Comparison of ENCODE assay signal across 17 mouse cellular contexts in the genomic region with DNA sequence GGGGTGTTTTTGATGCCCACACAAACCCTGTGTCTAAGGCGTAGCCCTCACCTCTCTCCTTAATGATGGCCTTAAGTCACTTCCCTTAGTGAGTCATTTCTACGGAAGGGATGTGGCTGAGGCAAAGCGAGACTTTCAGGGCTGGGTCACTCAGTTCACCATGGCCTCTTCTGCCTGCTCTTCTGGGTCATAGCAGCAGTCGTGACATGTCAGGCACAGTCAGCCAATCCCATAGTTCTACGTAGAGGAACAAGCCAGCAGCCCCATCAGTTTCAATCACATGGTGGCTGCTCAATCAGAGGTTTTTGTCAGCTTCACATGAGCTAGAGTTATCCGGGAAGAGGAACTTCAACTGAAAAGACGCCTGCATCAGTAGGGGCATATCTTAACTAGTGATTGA.
A peak's percentile ranks its signal among the peaks of the same experiment; 100 is the strongest.
DNase-seq lines count a peak whose midpoint lies in the region; ATAC-seq and TF ChIP-seq lines count a peak whose summit lies in the region.
"Had no signal": no experiment of that assay in that cellular context is flagged by ENCODE, and none has a peak within 500 bp of the region (broad histone marks: within the 10 kb centered on the region; RNA-seq: fewer than 3 reads in every experiment).

No protein-coding gene starts in this region.

- no peaks in the 10 kb centered on the region for H3K27me3 ChIP-seq in liver, postnatal 0 days (ENCODE audit: insufficient read depth, low read length)
- H3K27me3 ChIP-seq in liver, embryonic 12.5 days (replicated peaks): peaks cover 61% of the 10 kb centered on the region
- no peaks in the 10 kb centered on the region for H3K27me3 ChIP-seq in kidney, embryonic 16.5 days (ENCODE audit: insufficient read depth, low read length)
- H3K27me3 ChIP-seq: embryonic facial prominence, embryonic 15.5 days; forebrain, embryonic 12.5 days; hindbrain, embryonic 15.5 days had no signal

- H3K9ac ChIP-seq in liver, postnatal 0 days (replicated peaks): no peak overlapping the region
- H3K9ac ChIP-seq in liver, embryonic 12.5 days: no peak overlapping the region
- no peak overlapping the region for H3K9ac ChIP-seq in kidney, embryonic 16.5 days (replicated peaks; ENCODE audit: low read length)
- H3K9ac ChIP-seq: embryonic facial prominence, embryonic 15.5 days; forebrain, embryonic 12.5 days; hindbrain, embryonic 15.5 days; liver, embryonic 14.5 days had no signal

- intact Hi-C loops in left cerebral cortex, postnatal 4 days (cut with DNase I): no loop called here

- no peak overlapping the region for H3K27ac ChIP-seq in liver, postnatal 0 days (ENCODE audit: low read depth)
- H3K27ac ChIP-seq in liver, embryonic 12.5 days: no peak overlapping the region
- H3K27ac ChIP-seq in kidney, embryonic 16.5 days (ENCODE audit: low read length): no peak overlapping the region
- H3K27ac ChIP-seq: embryonic facial prominence, embryonic 15.5 days; forebrain, embryonic 12.5 days; hindbrain, embryonic 15.5 days; liver, embryonic 14.5 days had no signal

- DNase-seq in liver, postnatal 0 days: no peak
- peak; percentile 26 to 39 for DNase-seq in natural killer cell, adult 2 months (ENCODE audit: low spot score in 2 of 2)
- no peak for DNase-seq in left cerebral cortex, postnatal 4 days
- no peak for DNase-seq in cerebellum, postnatal 25 days
- DNase-seq: cerebellum, adult 18-20 months; kidney, adult 18-20 months; kidney, postnatal 36 days; spleen, adult 18-20 months had no signal

- no peak overlapping the region for H3K4me2 ChIP-seq in liver, postnatal 0 days (ENCODE audit: low read depth, low read length)
- no peak overlapping the region for H3K4me2 ChIP-seq in liver, embryonic 12.5 days
- no peak overlapping the region for H3K4me2 ChIP-seq in kidney, embryonic 16.5 days (replicated peaks; ENCODE audit: low read depth, low read length)
- H3K4me2 ChIP-seq: embryonic facial prominence, embryonic 15.5 days; forebrain, embryonic 12.5 days; hindbrain, embryonic 15.5 days had no signal

- TF ChIP-seq EP300 in liver, postnatal 0 days (IDR thresholded peaks at IDR 0.05; ENCODE audit: low read depth): no peak

- 42% methylated on average over 7 of the region's 7 CpGs for WGBS in liver, postnatal 0 days (ENCODE audit: insufficient replicate concordance)
- WGBS in liver, embryonic 12.5 days (ENCODE audit: insufficient replicate concordance): 32% methylated on average over 7 of the region's 7 CpGs
- WGBS in kidney, embryonic 16.5 days: 74% methylated on average over 7 of the region's 7 CpGs

- H3K9me3 ChIP-seq in liver, postnatal 0 days (ENCODE audit: low read length): no peaks in the 10 kb centered on the region
- H3K9me3 ChIP-seq in liver, embryonic 12.5 days (replicated peaks): 0 out of 2 replicates have a peak, but pooled peaks cover 3% of the 10 kb centered on the region
- peaks cover 5% of the 10 kb centered on the region for H3K9me3 ChIP-seq in kidney, embryonic 16.5 days (ENCODE audit: low read length)
- H3K9me3 ChIP-seq: embryonic facial prominence, embryonic 15.5 days; forebrain, embryonic 12.5 days; hindbrain, embryonic 15.5 days had no signal

- no peak overlapping the region for H3K4me3 ChIP-seq in liver, postnatal 0 days (ENCODE audit: low read depth, low read length)
- no peak overlapping the region for H3K4me3 ChIP-seq in liver, embryonic 12.5 days
- no peak overlapping the region for H3K4me3 ChIP-seq in kidney, embryonic 16.5 days (ENCODE audit: low read length)
- H3K4me3 ChIP-seq: embryonic facial prominence, embryonic 15.5 days; forebrain, embryonic 12.5 days; hindbrain, embryonic 15.5 days; megakaryocyte, embryonic 14.5 days had no signal

- peak; percentile 64 for ATAC-seq in liver, postnatal 0 days
- no peak for ATAC-seq in liver, embryonic 12.5 days
- ATAC-seq in CD4-positive, CD25-positive, alpha-beta regulatory T cell, adult 4 months: peak; percentile 39
- peak; percentile 37 to 63; a peak in 3 of 4 replicates for ATAC-seq in hematopoietic stem cell, adult 5-6 weeks (replicated peaks in 1 of 2; ENCODE audit: insufficient read depth in 1 of 2, low FRiP score in 2 of 2, low TSS enrichment in 1 of 2, low read depth in 1 of 2, poor library complexity in 2 of 2, severe bottlenecking in 2 of 2)
- no peak for ATAC-seq in kidney, embryonic 16.5 days (ENCODE audit: low FRiP score, low TSS enrichment)

- no peaks in the 10 kb centered on the region for H3K36me3 ChIP-seq in liver, postnatal 0 days (replicated peaks; ENCODE audit: insufficient read depth, low read length)
- no peaks in the 10 kb centered on the region for H3K36me3 ChIP-seq in liver, embryonic 12.5 days
- H3K36me3 ChIP-seq in kidney, embryonic 16.5 days (ENCODE audit: insufficient read depth, low read length): no peaks in the 10 kb centered on the region
- H3K36me3 ChIP-seq: embryonic facial prominence, embryonic 15.5 days; forebrain, embryonic 12.5 days; hindbrain, embryonic 15.5 days had no signal

- no peaks in the 10 kb centered on the region for H3K4me1 ChIP-seq in liver, postnatal 0 days (ENCODE audit: insufficient read depth)
- H3K4me1 ChIP-seq in liver, embryonic 12.5 days: no peaks in the 10 kb centered on the region
- no peaks in the 10 kb centered on the region for H3K4me1 ChIP-seq in kidney, embryonic 16.5 days (ENCODE audit: insufficient read depth, low read length)

- TF ChIP-seq CTCF in liver, postnatal 0 days (IDR thresholded peaks at IDR 0.05; ENCODE audit: low read depth): no peak

Comparison
In these comparisons a context has a peak if more than half of its experiments do, and no peak if none do; other contexts are left out.
1. ATAC-seq: peak in liver, postnatal 0 days (single experiment), CD4-positive, CD25-positive, alpha-beta regulatory T cell, adult 4 months (single experiment) and hematopoietic stem cell, adult 5-6 weeks (2 of 2); none in liver, embryonic 12.5 days (single experiment) and kidney, embryonic 16.5 days (single experiment).
2. DNase-seq: peak in natural killer cell, adult 2 months (2 of 2); none in liver, postnatal 0 days (single experiment), left cerebral cortex, postnatal 4 days (single experiment) and cerebellum, postnatal 25 days (0 of 2).